Mouse (Mus musculus): ENCODE results near the gene Msi2. TPM values are rescaled to one million over a fixed set of nuclear protein-coding genes. Genes with fewer than 3 reads are reported as not detected.

Gene Msi2
- total RNA-seq, 2 experiments from 2014 or later, result 156 to 165 TPM

- intact Hi-C loops (cut with DNase I; ENCODE audit: low total_unique reads), result no loop called here
- peak; percentile 23 for DNase-seq
These were observed 275.0 kb downstream of the Msi2 start for GRCm38 (mm10) chr11:88443291-88443690.

- intact Hi-C loops (cut with DNase I; ENCODE audit: low total_unique reads), result no loop called here
- DNase-seq, result no peak
These were observed 276.2 kb downstream of the Msi2 start for GRCm38 (mm10) chr11:88441871-88442740.

GRCm38 (mm10) chr11:88438659-88439058 is 279.7 kb downstream of the Msi2 start:
- intact Hi-C loops (cut with DNase I; ENCODE audit: low total_unique reads), result no loop called here
- peak; percentile 19 for DNase-seq

GRCm38 (mm10) chr11:88436596-88436995 is 281.7 kb downstream of the Msi2 start:
- intact Hi-C loops (cut with DNase I; ENCODE audit: low total_unique reads), result no loop called here
- DNase-seq, result no peak

GRCm38 (mm10) chr11:88435543-88435942 is 282.8 kb downstream of the Msi2 start:
- intact Hi-C loops (cut with DNase I; ENCODE audit: low total_unique reads), result no loop called here
- DNase-seq, result no peak

- intact Hi-C loops (cut with DNase I; ENCODE audit: low total_unique reads), result no loop called here
- no peak for DNase-seq
These were observed 286.7 kb downstream of the Msi2 start for GRCm38 (mm10) chr11:88431363-88432269.

GRCm38 (mm10) chr11:88430292-88430691 is 288.0 kb downstream of the Msi2 start:
- DNase-seq, result no peak
- intact Hi-C loops (cut with DNase I; ENCODE audit: low total_unique reads), result no loop called here

GRCm38 (mm10) chr11:88429680-88430079 is 288.6 kb downstream of the Msi2 start:
- DNase-seq, result no peak
- intact Hi-C loops (cut with DNase I; ENCODE audit: low total_unique reads), result no loop called here

GRCm38 (mm10) chr11:88425631-88426101 is 292.6 kb downstream of the Msi2 start:
- intact Hi-C loops (cut with DNase I; ENCODE audit: low total_unique reads), result no loop called here
- DNase-seq, result peak; percentile 24

GRCm38 (mm10) chr11:88424034-88424767 is 294.1 kb downstream of the Msi2 start:
- intact Hi-C loops (cut with DNase I; ENCODE audit: low total_unique reads), result no loop called here
- DNase-seq, result no peak

- intact Hi-C loops (cut with DNase I; ENCODE audit: low total_unique reads), result no loop called here
- no peak for DNase-seq
These were observed 297.2 kb downstream of the Msi2 start for GRCm38 (mm10) chr11:88421057-88421578.

GRCm38 (mm10) chr11:88419657-88420366 is 298.5 kb downstream of the Msi2 start:
- intact Hi-C loops (cut with DNase I; ENCODE audit: low total_unique reads), result loop anchor here (10.0 kb wide), 2 partner anchors 165 to 405 kb away; no protein-coding TSS in a partner anchor

GRCm38 (mm10) chr11:88419064-88419463 is 299.2 kb downstream of the Msi2 start:
- DNase-seq, result no peak
- intact Hi-C loops (cut with DNase I; ENCODE audit: low total_unique reads), result loop anchor here (10.0 kb wide), 2 partner anchors 164 to 406 kb away; no protein-coding TSS in a partner anchor

More at GRCm38 (mm10) chr11:88419657-88420366, 298.5 kb downstream of the Msi2 start:
- no peak for DNase-seq

- DNase-seq, result no peak
- intact Hi-C loops (cut with DNase I; ENCODE audit: low total_unique reads), result loop anchor here (10.0 kb wide), 2 partner anchors 160 to 410 kb away; no protein-coding TSS in a partner anchor
These were observed 304.0 kb downstream of the Msi2 start for GRCm38 (mm10) chr11:88414157-88414870.

- DNase-seq, result peak; percentile 65
- intact Hi-C loops (cut with DNase I; ENCODE audit: low total_unique reads), result loop anchor here (10.0 kb wide), 2 partner anchors 158 to 412 kb away; no protein-coding TSS in a partner anchor
These were observed 305.8 kb downstream of the Msi2 start for GRCm38 (mm10) chr11:88412423-88413094.

- intact Hi-C loops (cut with DNase I; ENCODE audit: low total_unique reads), result no loop called here
- no peak for DNase-seq
These were observed 310.0 kb downstream of the Msi2 start for GRCm38 (mm10) chr11:88408305-88408704.

- intact Hi-C loops (cut with DNase I; ENCODE audit: low total_unique reads), result no loop called here
These were observed 311.9 kb downstream of the Msi2 start for GRCm38 (mm10) chr11:88406408-88406915.

More at GRCm38 (mm10) chr11:88406408-88406915, 311.9 kb downstream of the Msi2 start:
- DNase-seq, result no peak

All from gastrocnemius, postnatal 14 days (tissue).